Mouse (Mus musculus): ENCODE results near the gene Cfap36. TPM values are rescaled to one million over a fixed set of nuclear protein-coding genes. Genes with fewer than 3 reads are reported as not detected.

Gene Cfap36
- polyA plus RNA-seq, 1 experiment from 2014 or later = 66.4 TPM

DNA sequence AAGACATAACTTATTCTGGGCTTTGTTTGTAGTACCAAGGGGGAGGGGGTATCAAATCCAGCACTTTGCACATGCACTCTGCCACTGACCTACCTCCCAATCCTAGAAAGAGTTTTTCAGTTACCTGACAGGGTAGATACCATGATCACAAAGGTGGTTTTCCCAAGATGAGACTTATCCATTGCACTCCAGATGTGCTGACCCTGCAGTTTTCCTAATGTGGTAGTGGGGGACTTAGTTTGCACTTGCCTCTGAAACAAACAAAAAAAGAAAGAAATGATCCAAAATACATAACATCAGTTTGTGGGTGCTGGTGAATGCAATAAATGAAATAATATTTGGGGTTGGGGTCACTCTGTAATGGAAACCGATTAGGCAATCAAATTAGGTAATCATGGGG lies 67.9 kb downstream of the Cfap36 start:
- Histone ChIP-seq H3K4me2 (no peak overlapping the region), H3K4me3 (no peak overlapping the region), H3K9ac (no peak overlapping the region), H3K27ac (no peak overlapping the region), H3K27me3 (no peaks in the 10 kb centered on the region), H3K4me1 (no peaks in the 10 kb centered on the region), H3K36me3 (peaks cover 16% of the 10 kb centered on the region), H3K9me3 (no peaks in the 10 kb centered on the region)
- 88% methylated on average over 1 of the region's 1 CpGs for WGBS
- no peak for ATAC-seq (ENCODE audit: insufficient number of reproducible peaks, insufficient read depth, low FRiP score, low TSS enrichment, low read depth)

GRCm38 (mm10) chr11:29173706-29174436 lies 73.3 kb downstream of the Cfap36 start:
- Histone ChIP-seq H3K36me3 (no peaks in the 10 kb centered on the region), H3K4me2 (peak overlapping the region; percentile 73), H3K9me3 (no peaks in the 10 kb centered on the region), H3K27ac (peak overlapping the region; percentile 99), H3K4me1 (peaks cover 12% of the 10 kb centered on the region), H3K4me3 (peak overlapping the region; percentile 96), H3K9ac (peak overlapping the region; percentile 100), H3K27me3 (no peaks in the 10 kb centered on the region)
- no peak for ATAC-seq (ENCODE audit: insufficient number of reproducible peaks, insufficient read depth, low FRiP score, low TSS enrichment, low read depth)
- WGBS = 4% methylated on average over 13 of the region's 13 CpGs

DNA sequence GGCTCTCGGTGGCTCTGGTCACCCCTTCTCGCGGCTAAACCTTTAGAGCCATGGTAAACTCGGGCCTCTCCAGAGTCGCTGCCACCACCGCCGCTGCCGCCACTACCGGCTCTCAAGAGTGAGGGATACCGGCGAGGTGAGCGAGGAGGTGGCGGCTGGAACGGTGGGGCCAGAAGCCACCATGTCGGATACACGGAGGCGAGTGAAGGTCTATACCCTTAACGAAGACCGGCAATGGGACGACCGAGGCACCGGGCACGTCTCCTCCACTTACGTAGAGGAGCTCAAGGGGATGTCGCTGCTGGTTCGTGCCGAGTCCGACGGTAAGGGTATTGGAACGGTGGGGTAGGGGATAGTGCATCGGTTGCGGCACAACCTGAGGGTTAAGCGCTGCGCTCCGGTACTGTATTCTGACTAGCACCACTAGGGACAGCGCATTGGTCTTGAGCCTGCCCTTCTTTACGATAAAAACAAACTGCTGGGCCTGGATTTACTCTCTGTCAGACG lies 74.0 kb downstream of the Cfap36 start:
- peak overlapping the region; percentile 99 for H3K27ac ChIP-seq
- under 1% methylated on average over 38 of the region's 38 CpGs for WGBS
- peak overlapping the region; percentile 73 for H3K4me2 ChIP-seq

GRCm38 (mm10) chr11:29172563-29173124 lies 74.6 kb downstream of the Cfap36 start, which contains the start of gene Ppp4r3b:
Gene Ppp4r3b (plus strand): TSS chr11:29172890.
- under 1% methylated on average over 50 of the region's 50 CpGs for WGBS
- H3K4me2 ChIP-seq = peak within 1 kb of the TSS; percentile 85
- H3K9me3 ChIP-seq = no peaks in the 10 kb centered on the region
- H3K27me3 ChIP-seq = no peaks in the 10 kb centered on the region
- H3K36me3 ChIP-seq = no peaks in the 10 kb centered on the region
- peaks cover 12% of the 10 kb centered on the region for H3K4me1 ChIP-seq
- peak within 1 kb of the TSS; percentile 99 for H3K27ac ChIP-seq
- H3K9ac ChIP-seq = peak within 1 kb of the TSS; percentile 100
- ATAC-seq (ENCODE audit: insufficient number of reproducible peaks, insufficient read depth, low FRiP score, low TSS enrichment, low read depth) = peak; percentile 99
- H3K4me3 ChIP-seq = peak within 1 kb of the TSS; percentile 96

More for the DNA sequence above, 74.0 kb downstream of the Cfap36 start:
- peak overlapping the region; percentile 100 for H3K9ac ChIP-seq
- H3K27me3 ChIP-seq = no peaks in the 10 kb centered on the region
- peak overlapping the region; percentile 96 for H3K4me3 ChIP-seq
- H3K9me3 ChIP-seq = no peaks in the 10 kb centered on the region
- peak; percentile 65 for ATAC-seq (ENCODE audit: insufficient number of reproducible peaks, insufficient read depth, low FRiP score, low TSS enrichment, low read depth)
- H3K36me3 ChIP-seq = no peaks in the 10 kb centered on the region
- H3K4me1 ChIP-seq = peaks cover 12% of the 10 kb centered on the region

GRCm38 (mm10) chr11:29171959-29172391 lies 75.2 kb downstream of the Cfap36 start:
- ATAC-seq (ENCODE audit: insufficient number of reproducible peaks, insufficient read depth, low FRiP score, low TSS enrichment, low read depth) = peak; percentile 1; the same call in 1 of the 2 replicates

More at GRCm38 (mm10) chr11:29171959-29172391, 75.2 kb downstream of the Cfap36 start:
- Histone ChIP-seq H3K27ac (peak overlapping the region; percentile 74), H3K9ac (peak overlapping the region; percentile 100), H3K4me1 (peaks cover 12% of the 10 kb centered on the region), H3K36me3 (no peaks in the 10 kb centered on the region), H3K27me3 (no peaks in the 10 kb centered on the region), H3K4me2 (peak overlapping the region; percentile 85), H3K9me3 (no peaks in the 10 kb centered on the region), H3K4me3 (peak overlapping the region; percentile 96)
- under 1% methylated on average over 34 of the region's 34 CpGs for WGBS

Other genes starting within 250 kb of the Cfap36 start
- 37.8 and 38.2 TPM in 2 replicates for gene Pnpt1, start 116.7 kb downstream of the Cfap36 start, polyA plus RNA-seq (2015; fragmentation: Nextera tagmentation; extraction: Ambion mirVana)
- gene Ppp4r3b, start 74.5 kb downstream of the Cfap36 start, polyA plus RNA-seq (2015; fragmentation: Nextera tagmentation; extraction: Ambion mirVana) = 107 and 111 TPM in 2 replicates
- 48.2 and 50.6 TPM in 2 replicates for gene Ccdc88a, start 126.2 kb upstream of the Cfap36 start, polyA plus RNA-seq (2015; fragmentation: Nextera tagmentation; extraction: Ambion mirVana)